Mouse (Mus musculus): ENCODE data around the gene Tmem119. TPM values are rescaled to one million over a fixed set of nuclear protein-coding genes. Genes with fewer than 3 reads are reported as not detected.
"Not testable (repeated sequence)": the region's sequence is repeated elsewhere in the genome, so short reads cannot be mapped to it uniquely, and the experiment has no call there.

The Tmem119 gene
- polyA plus RNA-seq, 2 experiments from 2014 or later: not detected

DNA sequence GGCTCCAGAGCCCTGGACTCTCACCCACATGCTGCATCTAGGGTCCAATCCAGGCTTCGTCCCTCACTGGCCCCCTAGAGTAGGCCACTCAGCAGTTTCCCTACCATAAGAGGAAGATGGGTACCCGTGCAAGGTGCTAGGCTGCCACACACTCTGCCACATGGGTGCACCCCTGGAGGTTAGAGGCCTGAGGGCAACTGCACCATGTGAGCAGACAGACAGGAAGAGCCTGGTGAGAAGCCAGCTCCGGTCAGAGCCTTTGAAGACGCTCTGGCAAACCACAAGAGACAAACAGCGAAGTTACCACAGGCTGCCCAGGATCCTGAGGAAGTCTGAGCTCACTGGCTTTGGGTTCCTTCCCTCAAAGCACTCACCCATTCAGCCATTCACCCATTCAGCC lies 13.3 kb downstream of the Tmem119 start:
- no peak for ATAC-seq

DNA sequence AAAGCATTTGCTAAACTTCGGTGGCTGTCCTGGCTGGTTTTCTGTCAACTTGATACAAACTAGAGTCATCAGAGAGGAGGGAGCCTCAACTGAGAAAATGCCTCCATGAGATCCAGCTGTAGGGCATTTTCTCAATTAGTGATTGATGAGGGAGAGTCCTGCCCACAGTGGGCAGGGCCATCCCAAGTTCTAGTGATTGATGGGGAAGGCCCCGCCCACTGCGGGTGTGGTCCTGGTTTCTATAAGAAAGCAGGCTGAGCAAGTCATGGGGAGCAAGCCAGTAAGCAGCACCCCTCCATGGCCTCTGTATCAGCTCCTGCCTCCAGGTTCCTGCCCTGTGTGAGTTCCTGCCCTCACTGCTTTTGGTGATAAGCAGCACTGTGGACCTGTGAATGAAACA lies 16.2 kb downstream of the Tmem119 start:
- not testable (repeated sequence) for ATAC-seq

DNA sequence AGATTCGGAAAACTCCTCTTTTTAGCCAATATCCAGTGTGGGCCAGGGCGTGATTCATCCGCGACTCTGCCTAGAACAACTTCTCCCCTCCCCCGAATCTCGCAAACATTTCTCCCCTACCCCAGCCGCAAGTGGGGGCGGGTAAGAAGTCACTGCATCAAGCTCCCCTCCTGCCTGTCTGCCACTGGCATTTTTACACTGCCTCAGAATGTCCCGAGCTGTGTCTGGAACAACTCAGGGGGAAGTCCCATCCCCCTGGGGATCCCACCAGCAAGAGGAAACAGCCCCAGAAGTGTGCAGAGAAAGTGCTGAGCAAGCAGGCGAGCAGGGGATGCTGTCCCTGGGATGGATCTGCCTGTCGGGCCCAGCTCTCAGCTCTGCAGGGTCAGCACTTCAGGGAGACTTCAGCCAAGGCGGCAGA lies 16.7 kb downstream of the Tmem119 start:
- no peak for ATAC-seq

GRCm38 (mm10) chr5:113782624-113783023 lies 17.7 kb downstream of the Tmem119 start:
- no peak for ATAC-seq

DNA sequence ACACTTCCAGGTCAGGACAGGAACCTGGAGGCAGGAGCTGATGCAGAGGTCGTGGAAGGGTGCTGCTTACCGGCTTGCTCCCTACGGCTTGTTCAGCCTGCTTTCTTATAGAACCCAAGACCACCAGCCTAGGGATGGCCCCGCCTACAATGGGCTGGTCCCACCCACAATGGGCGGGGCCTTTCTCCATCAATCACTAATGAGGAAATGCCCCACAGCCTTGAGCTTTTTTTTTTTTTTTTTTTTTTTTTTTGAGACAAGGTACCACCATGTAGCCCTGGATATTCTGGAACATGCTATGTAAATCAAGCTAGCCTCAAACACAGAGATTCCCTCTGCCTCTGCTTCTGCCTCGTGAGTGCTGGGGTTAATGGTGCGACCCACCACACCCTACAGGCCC lies 18.4 kb downstream of the Tmem119 start:
- no peak for ATAC-seq

- no peak for ATAC-seq
Measured at GRCm38 (mm10) chr5:113781254-113781653, 19.1 kb downstream of the Tmem119 start.

DNA sequence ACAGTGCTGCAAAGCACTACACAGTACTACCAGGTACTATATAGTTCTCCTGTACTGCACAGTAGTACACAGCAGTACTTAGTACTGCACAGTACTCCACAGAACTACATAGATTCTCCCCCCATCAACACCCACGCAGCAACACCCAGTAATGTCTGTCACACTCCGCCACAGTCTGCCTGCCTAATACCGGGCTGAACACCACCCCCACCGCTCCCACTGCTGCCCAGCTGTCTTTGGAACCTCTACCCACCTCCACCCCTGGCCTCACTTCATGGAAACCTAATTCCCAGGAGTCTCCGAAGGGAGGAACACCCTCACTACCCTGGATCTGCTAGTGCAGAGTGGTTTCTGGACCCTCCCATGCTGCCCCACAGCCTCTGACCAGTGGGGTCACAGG lies 19.6 kb downstream of the Tmem119 start:
- ATAC-seq: no peak

DNA sequence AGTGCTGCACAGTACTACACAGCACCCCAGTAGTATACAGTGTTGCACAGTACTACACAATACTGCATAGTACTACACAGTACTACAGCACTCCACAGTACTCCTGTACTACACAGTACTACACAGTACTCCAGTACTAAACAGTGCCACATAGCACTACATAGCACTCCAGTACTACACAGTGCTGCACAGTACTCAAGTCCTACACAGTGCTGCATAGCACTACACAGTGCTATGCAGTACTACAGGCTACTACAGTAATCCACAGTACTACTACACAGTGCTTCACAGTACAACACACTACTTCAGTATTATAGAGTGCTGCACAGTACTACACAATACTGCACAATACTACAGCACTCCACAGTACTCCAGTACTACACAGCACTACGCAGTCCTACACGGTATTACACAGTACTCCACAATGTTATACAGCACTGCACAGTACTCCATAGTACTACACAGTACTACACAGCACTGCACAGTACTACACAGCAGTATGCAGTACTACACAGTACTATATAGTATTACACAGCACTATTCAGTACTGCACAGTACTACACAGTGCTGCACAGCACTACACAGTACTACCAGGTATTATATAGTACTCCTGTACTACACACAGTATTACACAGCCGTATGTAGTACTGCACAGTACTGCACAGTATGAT lies 20.1 kb downstream of the Tmem119 start:
- ATAC-seq: no peak

GRCm38 (mm10) chr5:113779569-113779968 lies 20.7 kb downstream of the Tmem119 start:
- no peak for ATAC-seq

- ATAC-seq: not testable (repeated sequence)
Measured at GRCm38 (mm10) chr5:113777728-113778127, 22.6 kb downstream of the Tmem119 start.

DNA sequence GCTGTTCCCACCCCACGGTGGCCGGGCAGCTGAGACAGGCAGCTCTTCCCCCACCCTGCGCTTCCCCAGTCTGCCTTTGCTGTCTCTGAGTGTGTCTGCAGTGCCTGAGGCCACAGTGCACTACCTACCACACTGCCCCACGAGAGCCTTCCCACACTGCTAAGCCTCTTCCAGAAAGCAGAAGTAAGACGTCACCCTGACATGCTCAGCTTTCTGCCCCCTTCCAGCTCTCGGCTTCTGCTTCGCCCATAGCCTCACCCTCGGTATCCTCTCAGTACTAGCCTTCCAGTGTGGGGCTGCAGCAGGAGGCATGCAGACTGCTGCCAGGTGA lies 23.5 kb downstream of the Tmem119 start:
- ATAC-seq: no peak

GRCm38 (mm10) chr5:113776128-113776895 lies 24.0 kb downstream of the Tmem119 start:
- ATAC-seq: no peak

DNA sequence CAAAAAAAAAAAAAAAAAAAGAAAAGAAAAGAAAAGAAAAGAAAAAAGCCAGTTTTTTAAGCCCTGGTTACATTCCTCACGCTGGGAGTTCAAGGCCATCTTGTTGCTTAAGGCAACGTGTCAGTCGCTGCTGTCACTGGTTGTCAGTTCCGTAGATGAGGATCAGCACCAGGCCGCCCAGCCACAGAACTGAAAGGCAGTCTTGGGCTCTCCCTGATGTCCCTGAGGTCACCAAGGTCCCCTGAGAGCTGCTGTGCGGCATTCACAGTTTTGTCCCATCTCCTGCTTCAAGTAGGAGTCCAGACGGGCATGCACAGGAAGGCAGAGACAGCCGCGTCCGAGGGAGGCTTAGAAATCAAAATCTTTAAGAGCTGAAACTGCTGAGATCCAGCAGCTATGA lies 24.7 kb downstream of the Tmem119 start:
- no peak for ATAC-seq

- ATAC-seq: peak; percentile 40
Measured at GRCm38 (mm10) chr5:113773664-113774063, 26.7 kb downstream of the Tmem119 start.

- ATAC-seq: no peak
Measured at GRCm38 (mm10) chr5:113772905-113773519, 27.3 kb downstream of the Tmem119 start.

- ATAC-seq: peak; percentile 73
Measured at GRCm38 (mm10) chr5:113772450-113772895, 27.8 kb downstream of the Tmem119 start, which contains the start of the genes Sart3 and Iscu. Gene Sart3 (minus strand): TSS chr5:113772510. Gene Iscu (plus strand): TSS chr5:113772748.

- peak; percentile 72 for ATAC-seq
Measured at GRCm38 (mm10) chr5:113771213-113772162, 28.8 kb downstream of the Tmem119 start.

DNA sequence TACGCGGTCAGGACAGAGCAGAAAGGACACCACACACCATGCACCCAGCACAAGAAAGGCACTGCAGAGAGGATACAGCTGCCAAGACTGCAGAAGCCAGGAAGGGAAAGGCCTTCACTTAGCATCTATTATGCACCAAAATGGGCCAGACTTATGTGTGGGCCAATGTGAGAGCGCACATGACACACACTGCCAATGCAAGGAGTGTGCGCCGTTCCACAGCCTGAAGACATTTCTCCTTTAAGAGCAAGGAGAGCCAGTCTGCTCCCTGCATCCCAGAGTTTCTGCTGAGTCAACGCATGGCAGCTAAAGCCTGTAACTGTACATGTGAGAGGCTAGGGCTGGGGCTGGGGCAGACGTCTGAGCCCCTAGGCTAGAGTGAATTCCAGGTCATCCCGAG lies 31.5 kb downstream of the Tmem119 start:
- ATAC-seq: no peak

- ATAC-seq: no peak
Measured at GRCm38 (mm10) chr5:113765641-113766526, 34.4 kb downstream of the Tmem119 start.

- no peak for ATAC-seq
Measured at GRCm38 (mm10) chr5:113764426-113764825, 35.9 kb downstream of the Tmem119 start.

GRCm38 (mm10) chr5:113761585-113761984 lies 38.7 kb downstream of the Tmem119 start:
- ATAC-seq: no peak
